Mouse (Mus musculus) embryo, embryonic 10 days (tissue): ENCODE measurements at regions not wholly inside any gene's neighbourhood (a gene's known extent, or its start where the extent isn't known, plus 50 kb on each side); places are given as distances from the start of the nearest gene placed in this dataset.

Source experiments
- DNase-seq: peaks from one replicate; pipeline ENCODE4 v3.0.0-alpha.2; 2015; ENCODE audit warnings: low spot score

- no peak for DNase-seq
Observed at GRCm38 (mm10) chr13:59315811-59316210, 269.2 kb downstream of the Agtpbp1 start.

GRCm38 (mm10) chr13:59314419-59314818 is 270.6 kb downstream of the Agtpbp1 start:
- DNase-seq, result peak; percentile 55

GRCm38 (mm10) chr13:59313725-59314330 is 271.2 kb downstream of the Agtpbp1 start:
- DNase-seq, result no peak

- peak; percentile 72 for DNase-seq
Observed at GRCm38 (mm10) chr13:59292905-59293304, 292.1 kb downstream of the Agtpbp1 start.

- no peak for DNase-seq
Observed at GRCm38 (mm10) chr13:59289127-59289526, 295.9 kb downstream of the Agtpbp1 start.

GRCm38 (mm10) chr13:59281199-59281598 is 303.8 kb downstream of the Agtpbp1 start:
- DNase-seq, result no peak

GRCm38 (mm10) chr13:59279136-59279535 is 305.9 kb downstream of the Agtpbp1 start:
- no peak for DNase-seq

GRCm38 (mm10) chr13:59271661-59272060 is 313.4 kb downstream of the Agtpbp1 start:
- no peak for DNase-seq

GRCm38 (mm10) chr13:59266854-59267253 is 318.2 kb downstream of the Agtpbp1 start:
- DNase-seq, result no peak

GRCm38 (mm10) chr13:59264126-59264525 is 320.9 kb downstream of the Agtpbp1 start:
- no peak for DNase-seq

GRCm38 (mm10) chr13:59261924-59262323 is 323.1 kb downstream of the Agtpbp1 start:
- no peak for DNase-seq

- DNase-seq, result peak; percentile 39
Observed at GRCm38 (mm10) chr13:59255798-59256435, 329.1 kb downstream of the Agtpbp1 start.

GRCm38 (mm10) chr13:59253667-59254558 is 331.1 kb downstream of the Agtpbp1 start:
- DNase-seq, result no peak

- peak; percentile 57 for DNase-seq
Observed at GRCm38 (mm10) chr13:59251252-59252006, 333.6 kb downstream of the Agtpbp1 start.

GRCm38 (mm10) chr13:59248411-59248810 is 336.6 kb downstream of the Agtpbp1 start:
- DNase-seq, result no peak

GRCm38 (mm10) chr13:59246984-59247537 is 338.0 kb downstream of the Agtpbp1 start:
- no peak for DNase-seq

- DNase-seq, result no peak
Observed at GRCm38 (mm10) chr13:59246070-59246469, 339.0 kb downstream of the Agtpbp1 start.

GRCm38 (mm10) chr13:59244622-59245021 is 340.4 kb downstream of the Agtpbp1 start:
- DNase-seq, result no peak

- no peak for DNase-seq
Observed at GRCm38 (mm10) chr13:59242671-59243070, 342.4 kb downstream of the Agtpbp1 start.

- DNase-seq, result no peak
Observed at GRCm38 (mm10) chr13:59238696-59239095, 346.3 kb downstream of the Agtpbp1 start.

GRCm38 (mm10) chr13:59235836-59236235 is 349.2 kb downstream of the Agtpbp1 start:
- DNase-seq, result no peak

GRCm38 (mm10) chr13:59229111-59229541 is 355.9 kb downstream of the Agtpbp1 start:
- no peak for DNase-seq
